Mouse (Mus musculus) gastrocnemius, postnatal 14 days (tissue): ENCODE data around the gene Cdkl1. TPM values are rescaled to one million over a fixed set of nuclear protein-coding genes. Genes with fewer than 3 reads are reported as not detected.

Source experiments
- DNase-seq: peaks from one replicate; pipeline ENCODE4 v3.0.0; 2021; ENCODE audit warnings: mixed read lengths
- intact Hi-C: fragments of 180-260 bp; cut with DNase I; formaldehyde crosslinking; loops from one replicate; pipeline ENCODE4 v1.15.1; 2025; ENCODE audit warnings: low total_unique reads
- total RNA-seq, 2 experiments: library from RNA; stranded (reverse); gene quantifications; 2 replicates each; pipeline ENCODE4 v1.2.3; 2021

The Cdkl1 gene
- total RNA-seq, 2 experiments from 2014 or later: 0.72 to 0.84 TPM

- intact Hi-C loops: no loop called here
- DNase-seq: peak; percentile 86
Measured at GRCm38 (mm10) chr12:69757418-69758141, 33.5 kb downstream of the Cdkl1 start.

GRCm38 (mm10) chr12:69756015-69756414, 35.1 kb downstream of the Cdkl1 start:
- intact Hi-C loops: no loop called here

GRCm38 (mm10) chr12:69753936-69754335, 37.1 kb downstream of the Cdkl1 start:
- intact Hi-C loops: no loop called here
- no peak for DNase-seq

More at GRCm38 (mm10) chr12:69756015-69756414, 35.1 kb downstream of the Cdkl1 start:
- no peak for DNase-seq

GRCm38 (mm10) chr12:69751864-69752341, 39.2 kb downstream of the Cdkl1 start:
- intact Hi-C loops: no loop called here
- DNase-seq: peak; percentile 25

- intact Hi-C loops: no loop called here
- DNase-seq: no peak
Measured at GRCm38 (mm10) chr12:69744138-69744537, 46.9 kb downstream of the Cdkl1 start.

GRCm38 (mm10) chr12:69741965-69742364, 49.1 kb downstream of the Cdkl1 start:
- no peak for DNase-seq
- intact Hi-C loops: no loop called here

GRCm38 (mm10) chr12:69733923-69734322, 57.1 kb downstream of the Cdkl1 start:
- no peak for DNase-seq
- intact Hi-C loops: no loop called here

GRCm38 (mm10) chr12:69733518-69733917, 57.5 kb downstream of the Cdkl1 start:
- no peak for DNase-seq
- intact Hi-C loops: no loop called here

- intact Hi-C loops: no loop called here
- DNase-seq: no peak
Measured at GRCm38 (mm10) chr12:69732221-69732620, 58.8 kb downstream of the Cdkl1 start.

GRCm38 (mm10) chr12:69730306-69730705, 60.8 kb downstream of the Cdkl1 start:
- intact Hi-C loops: no loop called here
- no peak for DNase-seq

- intact Hi-C loops: no loop called here
- no peak for DNase-seq
Measured at GRCm38 (mm10) chr12:69729246-69729645, 61.8 kb downstream of the Cdkl1 start.

GRCm38 (mm10) chr12:69724711-69725460, 66.2 kb downstream of the Cdkl1 start, which contains the start of the genes L2hgdh and Atp5s:
TSS of gene L2hgdh (minus strand) at chr12:69724873.
TSS of gene Atp5s (plus strand) at chr12:69724950.
- intact Hi-C loops: no loop called here
- peak; percentile 97 for DNase-seq

- DNase-seq: no peak
- intact Hi-C loops: no loop called here
Measured at GRCm38 (mm10) chr12:69724018-69724710, 66.9 kb downstream of the Cdkl1 start.

- intact Hi-C loops: no loop called here
- DNase-seq: no peak
Measured at GRCm38 (mm10) chr12:69723376-69723775, 67.7 kb downstream of the Cdkl1 start.

GRCm38 (mm10) chr12:69722857-69723256, 68.2 kb downstream of the Cdkl1 start:
- DNase-seq: peak; percentile 40
- intact Hi-C loops: no loop called here

- DNase-seq: no peak
- intact Hi-C loops: no loop called here
Measured at GRCm38 (mm10) chr12:69713628-69714027, 77.4 kb downstream of the Cdkl1 start.

- intact Hi-C loops: no loop called here
- DNase-seq: no peak
Measured at GRCm38 (mm10) chr12:69704799-69705458, 86.1 kb downstream of the Cdkl1 start.

- no peak for DNase-seq
- intact Hi-C loops: loop anchor here (10.0 kb wide), 1 partner anchor 104 kb away; no protein-coding TSS in a partner anchor
Measured at GRCm38 (mm10) chr12:69698352-69698751, 92.7 kb downstream of the Cdkl1 start.
